Comparison of ENCODE assay signal across 13 mouse cellular contexts in genomic region chr2:153495818-153496217, GRCm38 (mm10). TPM values are rescaled to one million over a fixed set of nuclear protein-coding genes. Genes with fewer than 3 reads are reported as not detected.
DNase-seq lines count a peak whose midpoint lies in the region; ATAC-seq and TF ChIP-seq lines count a peak whose summit lies in the region.
"Had no signal": no experiment of that assay in that cellular context is flagged by ENCODE, and none has a peak within 500 bp of the region (broad histone marks: within the 10 kb centered on the region; RNA-seq: fewer than 3 reads in every experiment).

No protein-coding gene starts in this region.

- H3K4me2 ChIP-seq in liver, embryonic 14.5 days (ENCODE audit: low read depth): peak overlapping the region; percentile 77
- H3K4me2 ChIP-seq: limb, embryonic 12.5 days; neural tube, embryonic 13.5 days had no signal

- 2% methylated on average over 4 of the region's 4 CpGs for WGBS in liver, embryonic 14.5 days (ENCODE audit: insufficient replicate concordance)

- no peaks in the 10 kb centered on the region for H3K9me3 ChIP-seq in liver, embryonic 14.5 days (ENCODE audit: control insufficient read depth, low read length)
- H3K9me3 ChIP-seq: limb, embryonic 12.5 days; neural tube, embryonic 13.5 days had no signal

- TF ChIP-seq EP300 in liver, embryonic 14.5 days (IDR thresholded peaks at IDR 0.05; ENCODE audit: low read depth): peak; percentile 89

- H3K27ac ChIP-seq in liver, embryonic 14.5 days: peak overlapping the region; percentile 96
- H3K27ac ChIP-seq: gastrocnemius, adult 2 months; limb, embryonic 12.5 days had no signal

- no peaks in the 10 kb centered on the region for H3K27me3 ChIP-seq in liver, embryonic 14.5 days (ENCODE audit: control insufficient read depth, insufficient read depth, low read length)

- H3K36me3 ChIP-seq in liver, embryonic 14.5 days (replicated peaks; ENCODE audit: control insufficient read depth, insufficient read depth, low read depth): no peaks in the 10 kb centered on the region
- H3K36me3 ChIP-seq: limb, embryonic 12.5 days; neural tube, embryonic 13.5 days had no signal

- ATAC-seq in liver, embryonic 14.5 days (ENCODE audit: insufficient read depth): peak; percentile 78

- peaks cover 54 to 61% of the 10 kb centered on the region in 2 experiments for H3K4me1 ChIP-seq in liver, embryonic 14.5 days (replicated peaks; ENCODE audit: control insufficient read depth in 2 of 2, insufficient read depth in 2 of 2, low read length in 1 of 2)

- peak; percentile 73 for DNase-seq in cerebellum, adult 9-11 months
- DNase-seq in cerebellum, postnatal 36 days: no peak
- peak; percentile 60 to 75 for DNase-seq in spleen, postnatal 4 days (ENCODE audit: low spot score in 2 of 2)
- DNase-seq in spleen, adult 12 weeks (ENCODE audit: low spot score): no peak
- peak; percentile 82 to 84 (median 84) for DNase-seq in liver, embryonic 14.5 days (ENCODE audit: low read depth in 3 of 3, low spot score in 3 of 3)
- peak; percentile 71 to 80 for DNase-seq in urinary bladder, postnatal 36 days (ENCODE audit: low spot score in 2 of 2)
- DNase-seq in right cerebral cortex, postnatal 36 days (ENCODE audit: low spot score in 2 of 2): no peak
- DNase-seq in right cerebral cortex, postnatal 4 days: no peak
- DNase-seq: gastrocnemius, adult 2 months had no signal

- 0 out of 2 replicates have a peak, but pooled peaks have one; percentile 5 for TF ChIP-seq CTCF in liver, embryonic 14.5 days (IDR thresholded peaks at IDR 0.05; ENCODE audit: low read depth)

- peak overlapping the region; percentile 58 for H3K9ac ChIP-seq in liver, embryonic 14.5 days (replicated peaks)
- H3K9ac ChIP-seq: limb, embryonic 12.5 days had no signal

- peak overlapping the region in 1 of 2 experiments; percentile 10; a peak in 1 of 4 replicates for H3K4me3 ChIP-seq in liver, embryonic 14.5 days (ENCODE audit: insufficient read depth in 1 of 2, low read depth in 2 of 2, low read length in 2 of 2)
- H3K4me3 ChIP-seq: gastrocnemius, adult 2 months; limb, embryonic 12.5 days; neural tube, embryonic 13.5 days had no signal

RNA-seq across cellular contexts. Expression of gene 4930404H24Rik, which starts 3.2 kb away (rescaled TPM):
- polyA plus RNA-seq in liver, embryonic 14.5 days (2012; rRNA removed): not detected in 2 replicates
- not detected in 2 replicates for polyA plus RNA-seq in liver, embryonic 14.5 days (2014; fragmentation: Nextera tagmentation; extraction: Ambion mirVana)
- polyA plus RNA-seq: brain, embryonic 14.5 days; C2C12; limb, embryonic 12.5 days; neural tube, embryonic 13.5 days had no signal

RNA-seq across cellular contexts. Expression of gene Nol4l, which starts 34.0 kb away (rescaled TPM):
- 5.7 and 6.0 TPM in 2 replicates for polyA plus RNA-seq in liver, embryonic 14.5 days (2012; rRNA removed)
- 3.7 and 4.4 TPM in 2 replicates for polyA plus RNA-seq in liver, embryonic 14.5 days (2014; fragmentation: Nextera tagmentation; extraction: Ambion mirVana)

Comparison
In these comparisons a context has a peak if more than half of its experiments do, and no peak if none do; other contexts are left out.
1. DNase-seq: peak in cerebellum, adult 9-11 months (single experiment), spleen, postnatal 4 days (2 of 2), liver, embryonic 14.5 days (3 of 3) and urinary bladder, postnatal 36 days (2 of 2); none in cerebellum, postnatal 36 days (0 of 2), spleen, adult 12 weeks (single experiment), right cerebral cortex, postnatal 36 days (0 of 2) and right cerebral cortex, postnatal 4 days (single experiment).